30 mouse cellular contexts compared by ENCODE assay signal in the genomic region with DNA sequence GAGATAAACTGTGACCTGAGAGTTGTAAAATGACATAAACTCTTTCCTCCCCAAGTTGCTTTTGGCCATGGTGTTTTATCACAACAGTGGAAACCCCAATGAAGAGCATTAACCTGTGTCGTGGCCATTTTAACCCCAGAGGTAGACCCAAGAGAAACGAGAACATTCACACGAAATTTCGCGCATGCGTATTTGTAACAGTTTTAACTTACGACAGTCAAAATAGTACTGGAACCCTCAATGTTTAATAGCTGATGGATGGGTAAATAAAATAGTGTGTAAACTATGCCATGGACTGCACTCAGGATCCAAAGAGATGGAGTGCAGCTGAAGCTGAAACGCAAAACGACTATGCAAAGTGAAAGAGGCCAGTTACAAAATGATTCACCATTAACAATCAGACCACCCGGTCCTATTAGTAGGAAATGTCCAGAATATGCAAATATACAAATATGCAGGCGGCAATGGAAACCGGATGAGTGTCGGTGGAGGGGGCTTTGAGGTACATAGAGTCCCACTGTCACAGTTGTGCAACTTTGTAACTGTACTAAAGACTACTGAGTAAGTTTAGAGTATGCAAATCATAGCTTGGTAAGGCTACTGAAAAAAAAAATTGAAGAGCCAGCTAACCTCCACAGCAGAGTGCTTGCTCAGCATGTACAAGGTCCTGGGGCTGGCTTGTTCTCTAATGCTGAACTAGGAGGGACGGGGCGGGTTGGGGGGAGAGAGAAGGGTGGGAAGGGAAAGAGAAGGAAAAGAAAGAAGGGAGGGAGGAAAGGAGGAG. TPM values are rescaled to one million over a fixed set of nuclear protein-coding genes. Genes with fewer than 3 reads are reported as not detected.
DNase-seq lines count a peak whose midpoint lies in the region; ATAC-seq lines count a peak whose summit lies in the region.
"Had no signal": no experiment of that assay in that cellular context is flagged by ENCODE, and none has a peak within 500 bp of the region (broad histone marks: within the 10 kb centered on the region; RNA-seq: fewer than 3 reads in every experiment).

No protein-coding gene starts in this region.

- no peaks in the 10 kb centered on the region for H3K4me1 ChIP-seq in midbrain, embryonic 15.5 days
- H3K4me1 ChIP-seq: embryonic facial prominence, embryonic 13.5 days; embryonic facial prominence, embryonic 15.5 days; forebrain, embryonic 10.5 days; forebrain, embryonic 12.5 days had no signal

- H3K27ac ChIP-seq in midbrain, embryonic 15.5 days = no peak overlapping the region
- H3K27ac ChIP-seq: embryonic facial prominence, embryonic 13.5 days; embryonic facial prominence, embryonic 15.5 days; forebrain, embryonic 10.5 days; forebrain, embryonic 12.5 days had no signal

- intact Hi-C loops in left cerebral cortex, postnatal 36 days (cut with DNase I) = no loop called here

- peak; percentile 20 for ATAC-seq in CD4-positive, CD25-positive, alpha-beta regulatory T cell, adult 4 months
- peak; percentile 51 for ATAC-seq in inflammation-experienced regulatory T-cells, adult 6 months
- ATAC-seq in midbrain, embryonic 15.5 days (replicated peaks) = no peak
- ATAC-seq: activated CD4-positive, CD25-positive, alpha-beta regulatory T cell, adult 4 months; forebrain, embryonic 14.5 days; forebrain, embryonic 16.5 days; Patski had no signal

- no peaks in the 10 kb centered on the region for H3K9me3 ChIP-seq in midbrain, embryonic 15.5 days
- H3K9me3 ChIP-seq: embryonic facial prominence, embryonic 13.5 days; embryonic facial prominence, embryonic 15.5 days; forebrain, embryonic 10.5 days; forebrain, embryonic 12.5 days; G1E had no signal

- 93% methylated on average over 15 of the region's 15 CpGs for whole genome bisulfite sequencing in midbrain, embryonic 15.5 days

- no peaks in the 10 kb centered on the region for H3K36me3 ChIP-seq in midbrain, embryonic 15.5 days (replicated peaks)
- H3K36me3 ChIP-seq: embryonic facial prominence, embryonic 13.5 days; embryonic facial prominence, embryonic 15.5 days; forebrain, embryonic 10.5 days; forebrain, embryonic 12.5 days; G1E had no signal

- DNase-seq in A20 (ENCODE audit: low read depth, low spot score) = peak; percentile 95
- no peak for DNase-seq in left cerebral cortex, postnatal 36 days (ENCODE audit: low spot score in 2 of 2)
- DNase-seq: adrenal gland, adult 8-10 months; adrenal gland, postnatal 25 days; cerebellum, adult 11 months; cerebellum, adult 18-20 months; cerebellum, adult 8-10 months; cerebellum, adult 9-11 months; cerebellum, postnatal 14 days; cerebellum, postnatal 36 days; embryo, embryonic 11 days had no signal

- H3K4me2 ChIP-seq in midbrain, embryonic 15.5 days = no peak overlapping the region
- H3K4me2 ChIP-seq: embryonic facial prominence, embryonic 13.5 days; embryonic facial prominence, embryonic 15.5 days; forebrain, embryonic 12.5 days had no signal

- no peak overlapping the region for H3K4me3 ChIP-seq in midbrain, embryonic 15.5 days
- H3K4me3 ChIP-seq: embryonic facial prominence, embryonic 13.5 days; embryonic facial prominence, embryonic 15.5 days; erythroblast, embryonic 14.5 days; forebrain, embryonic 10.5 days; forebrain, embryonic 12.5 days had no signal

- H3K27me3 ChIP-seq in midbrain, embryonic 15.5 days (replicated peaks) = no peaks in the 10 kb centered on the region
- H3K27me3 ChIP-seq: embryonic facial prominence, embryonic 13.5 days; embryonic facial prominence, embryonic 15.5 days; forebrain, embryonic 12.5 days; Patski had no signal

- H3K9ac ChIP-seq in midbrain, embryonic 15.5 days = no peak overlapping the region
- H3K9ac ChIP-seq: embryonic facial prominence, embryonic 13.5 days; embryonic facial prominence, embryonic 15.5 days; forebrain, embryonic 12.5 days had no signal

RNA-seq across cellular contexts. Expression of gene 9930022D16Rik, which starts 3.3 kb away (rescaled TPM):
- under 1 TPM; 0.22 to 0.39 TPM for polyA plus RNA-seq in CD4-positive, CD25-positive, alpha-beta regulatory T cell, adult 4 months (2017; shearing (Covaris generic))
- polyA plus RNA-seq in inflammation-experienced regulatory T-cells, adult 6 months (2017; shearing (Covaris generic)) = under 1 TPM; 0.28 to 0.39 (median 0.36) TPM
- total RNA-seq in left cerebral cortex, postnatal 36 days (2021) = not detected
- not detected in 2 replicates for polyA plus RNA-seq in midbrain, embryonic 15.5 days (2015; fragmentation: Nextera tagmentation; extraction: Ambion mirVana)
- total RNA-seq: adrenal gland, adult 18-20 months; adrenal gland, adult 8-10 months; adrenal gland, postnatal 25 days; adrenal gland, postnatal 4 days; common myeloid progenitor, adult 5-6 weeks had no signal
- polyA plus RNA-seq: brain, embryonic 14.5 days; C2C12; embryonic facial prominence, embryonic 11.5 days; embryonic facial prominence, embryonic 13.5 days; embryonic facial prominence, embryonic 15.5 days; forebrain, embryonic 10.5 days; forebrain, embryonic 12.5 days; forebrain, embryonic 14.5 days; forebrain, embryonic 16.5 days; G1E; Patski had no signal

RNA-seq across cellular contexts. Expression of gene Amz2, which starts 15.4 kb away (rescaled TPM):
- 10 to 100 TPM; 40.0 to 48.4 TPM for polyA plus RNA-seq in CD4-positive, CD25-positive, alpha-beta regulatory T cell, adult 4 months (2017; shearing (Covaris generic))
- 10 to 100 TPM; 44.8 to 49.1 (median 46.0) TPM for polyA plus RNA-seq in inflammation-experienced regulatory T-cells, adult 6 months (2017; shearing (Covaris generic))
- 10 to 100 TPM; 42.2 to 49.9 TPM for total RNA-seq in left cerebral cortex, postnatal 36 days (2021)
- polyA plus RNA-seq in midbrain, embryonic 15.5 days (2015; fragmentation: Nextera tagmentation; extraction: Ambion mirVana) = 55.3 and 56.7 TPM in 2 replicates

RNA-seq across cellular contexts. Expression of gene Gna13, which starts 47.8 kb away (rescaled TPM):
- polyA plus RNA-seq in CD4-positive, CD25-positive, alpha-beta regulatory T cell, adult 4 months (2017; shearing (Covaris generic)) = 10 to 100 TPM; 55.1 to 57.8 TPM
- 10 to 100 TPM; 57.3 to 78.9 (median 61.4) TPM for polyA plus RNA-seq in inflammation-experienced regulatory T-cells, adult 6 months (2017; shearing (Covaris generic))
- 10 to 100 TPM; 47.6 to 48.0 TPM for total RNA-seq in left cerebral cortex, postnatal 36 days (2021)
- polyA plus RNA-seq in midbrain, embryonic 15.5 days (2015; fragmentation: Nextera tagmentation; extraction: Ambion mirVana) = 17.3 and 17.4 TPM in 2 replicates
